In the genomic region with DNA sequence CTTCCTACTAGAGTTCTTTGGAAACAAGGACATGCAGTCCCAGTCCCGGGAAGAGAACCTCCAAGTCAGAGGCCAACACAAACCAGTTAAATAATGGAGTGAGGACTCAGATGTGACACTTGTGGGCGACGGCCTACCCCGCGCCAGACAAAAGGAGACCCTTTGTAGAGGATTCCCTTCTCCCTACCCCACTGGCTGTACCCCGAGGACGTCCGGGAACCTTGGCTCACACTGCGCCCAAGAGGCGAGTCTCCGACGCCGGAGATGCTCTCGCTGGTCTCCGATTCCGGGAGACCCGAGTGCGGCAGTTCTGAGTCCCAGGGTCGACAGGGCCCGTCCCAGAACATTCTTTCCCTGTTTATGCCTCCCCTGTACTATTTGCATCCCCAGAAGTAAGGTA, we compare ENCODE assay signal across 8 mouse cellular contexts. TPM values are rescaled to one million over a fixed set of nuclear protein-coding genes. Genes with fewer than 3 reads are reported as not detected.
DNase-seq lines count a peak whose midpoint lies in the region; ATAC-seq and TF ChIP-seq lines count a peak whose summit lies in the region.

No protein-coding gene starts in this region.

- peak overlapping the region; percentile 57 for H3K4me2 ChIP-seq in embryonic facial prominence, embryonic 14.5 days (ENCODE audit: low read depth, low read length)
- H3K4me2 ChIP-seq in stomach, postnatal 0 days (replicated peaks; ENCODE audit: low read depth), result peak overlapping the region; percentile 83

- TF ChIP-seq EP300 in MEL (IDR thresholded peaks at IDR 0.05; ENCODE audit: low read depth in 1 of 2, low read length in 2 of 2), result no peak
- no peak for TF ChIP-seq EP300 in stomach, postnatal 0 days (optimal IDR thresholded peaks at IDR 0.05)

- 1% methylated on average over 20 of the region's 20 CpGs for WGBS in cerebellum, adult 2 months
- under 1% methylated on average over 20 of the region's 20 CpGs for WGBS in embryonic facial prominence, embryonic 14.5 days
- under 1% methylated on average over 20 of the region's 20 CpGs for whole genome bisulfite sequencing in stomach, postnatal 0 days

- H3K4me1 ChIP-seq in cerebellum, adult 2 months (ENCODE audit: control insufficient read depth, insufficient read depth, low read length), result no peaks in the 10 kb centered on the region
- peaks cover 0 to 16% of the 10 kb centered on the region in 2 experiments; a peak in 2 of 4 replicates for H3K4me1 ChIP-seq in MEL (ENCODE audit: control insufficient read depth in 1 of 2, insufficient read depth in 2 of 2, low read length in 2 of 2)
- H3K4me1 ChIP-seq in embryonic facial prominence, embryonic 14.5 days (ENCODE audit: control insufficient read depth, insufficient read depth, low read length), result peaks cover 8% of the 10 kb centered on the region; the same call in 1 of the 2 replicates
- no peaks in the 10 kb centered on the region for H3K4me1 ChIP-seq in stomach, postnatal 0 days (replicated peaks; ENCODE audit: control insufficient read depth, insufficient read depth)

- peak overlapping the region; percentile 80 for H3K9ac ChIP-seq in MEL (ENCODE audit: control insufficient read depth, low read depth, low read length, poor library complexity, severe bottlenecking)
- H3K9ac ChIP-seq in embryonic facial prominence, embryonic 14.5 days (ENCODE audit: low read depth, low read length), result peak overlapping the region; percentile 62
- peak overlapping the region; percentile 71 for H3K9ac ChIP-seq in stomach, postnatal 0 days (ENCODE audit: low read length)

- TF ChIP-seq CTCF in cerebellum, adult 2 months (IDR thresholded peaks at IDR 0.05; ENCODE audit: borderline replicate concordance, insufficient read depth, low read depth, low read length), result no peak
- no peak for TF ChIP-seq CTCF in MEL (IDR thresholded peaks at IDR 0.05 in 2 of 3, conservative IDR thresholded peaks at IDR 0.05 in 1 of 3; ENCODE audit: control insufficient read depth in 1 of 3, insufficient read depth in 1 of 3, low read depth in 2 of 3, low read length in 3 of 3, poor library complexity in 1 of 3, severe bottlenecking in 1 of 3)
- TF ChIP-seq CTCF in stomach, postnatal 0 days (IDR thresholded peaks at IDR 0.05; ENCODE audit: low read depth), result no peak

- peaks cover 21% of the 10 kb centered on the region for H3K79me2 ChIP-seq in MEL (ENCODE audit: control insufficient read depth, insufficient read depth, low read length, poor library complexity)

- no peaks in the 10 kb centered on the region for H3K27me3 ChIP-seq in cerebellum, adult 2 months (ENCODE audit: control insufficient read depth, insufficient read depth, low read length)
- no peaks in the 10 kb centered on the region for H3K27me3 ChIP-seq in MEL (ENCODE audit: control insufficient read depth in 1 of 2, insufficient read depth in 2 of 2, low read length in 2 of 2)
- no peaks in the 10 kb centered on the region for H3K27me3 ChIP-seq in embryonic facial prominence, embryonic 14.5 days (replicated peaks; ENCODE audit: control insufficient read depth, insufficient read depth, low read length)
- H3K27me3 ChIP-seq in stomach, postnatal 0 days (ENCODE audit: control insufficient read depth, insufficient read depth, low read length), result no peaks in the 10 kb centered on the region

- H3K9me3 ChIP-seq in MEL (replicated peaks; ENCODE audit: insufficient read depth, low read length), result no peaks in the 10 kb centered on the region
- no peaks in the 10 kb centered on the region for H3K9me3 ChIP-seq in embryonic facial prominence, embryonic 14.5 days (ENCODE audit: control insufficient read depth, low read length)
- no peaks in the 10 kb centered on the region for H3K9me3 ChIP-seq in stomach, postnatal 0 days (ENCODE audit: control insufficient read depth, low read length)

- ATAC-seq in embryonic facial prominence, embryonic 14.5 days (ENCODE audit: low read depth), result peak; percentile 41
- peak; percentile 33 for ATAC-seq in stomach, postnatal 0 days (ENCODE audit: low FRiP score, low TSS enrichment)

- intact Hi-C loops in heart, postnatal 14 days (cut with DNase I), result loop anchor here (2.0 to 5.0 kb wide), 5 partner anchors 38 to 433 kb away; no protein-coding TSS in a partner anchor

- H3K27ac ChIP-seq in cerebellum, adult 2 months (ENCODE audit: insufficient read depth, low read length), result no peak overlapping the region
- peak overlapping the region; percentile 56 for H3K27ac ChIP-seq in MEL (ENCODE audit: control insufficient read depth, low read depth, low read length)
- H3K27ac ChIP-seq in embryonic facial prominence, embryonic 14.5 days (replicated peaks; ENCODE audit: low read depth, low read length), result peak overlapping the region; percentile 78
- H3K27ac ChIP-seq in stomach, postnatal 0 days (replicated peaks), result peak overlapping the region; percentile 69; the same call in 1 of the 2 replicates

- TF ChIP-seq POLR2A in cerebellum, adult 2 months (IDR thresholded peaks at IDR 0.05; ENCODE audit: borderline replicate concordance, insufficient read depth, low read length), result no peak
- no peak for TF ChIP-seq POLR2A in MEL (IDR thresholded peaks at IDR 0.05; ENCODE audit: control insufficient read depth in 1 of 2, insufficient read depth in 1 of 2, low read depth in 1 of 2, low read length in 2 of 2, poor library complexity in 1 of 2)

- peaks cover 0 to 12% of the 10 kb centered on the region in 2 experiments; a peak in 2 of 4 replicates for H3K36me3 ChIP-seq in MEL (ENCODE audit: control insufficient read depth in 1 of 2, insufficient read depth in 2 of 2, low read length in 2 of 2)
- no peaks in the 10 kb centered on the region for H3K36me3 ChIP-seq in embryonic facial prominence, embryonic 14.5 days (ENCODE audit: control insufficient read depth, insufficient read depth, low read length)
- no peaks in the 10 kb centered on the region for H3K36me3 ChIP-seq in stomach, postnatal 0 days (ENCODE audit: control insufficient read depth, insufficient read depth, low read length)

- peak overlapping the region; percentile 67 for H3K4me3 ChIP-seq in cerebellum, adult 2 months (replicated peaks; ENCODE audit: insufficient read depth, low read depth, low read length)
- H3K4me3 ChIP-seq in MEL (ENCODE audit: control insufficient read depth in 1 of 2, insufficient read depth in 1 of 2, low read depth in 2 of 2, low read length in 2 of 2), result peak overlapping the region; percentile 83 to 94
- peak overlapping the region; percentile 55 for H3K4me3 ChIP-seq in embryonic facial prominence, embryonic 14.5 days (ENCODE audit: low read depth, low read length)
- H3K4me3 ChIP-seq in stomach, postnatal 0 days (ENCODE audit: low read depth, low read length), result peak overlapping the region; percentile 70

- no peak for TF ChIP-seq RAD21 in MEL (IDR thresholded peaks at IDR 0.05; ENCODE audit: low read depth, low read length)

- DNase-seq in cerebellum, adult 2 months, result peak; percentile 23 to 47
- DNase-seq in cerebellum, adult 11 months, result no peak
- DNase-seq in MEL (ENCODE audit: low read depth, low spot score), result no peak
- no peak for DNase-seq in embryonic facial prominence, embryonic 14.5 days (ENCODE audit: low spot score)
- DNase-seq in heart, postnatal 14 days, result peak; percentile 37 to 49
- DNase-seq in layer of hippocampus, postnatal 36 days, result peak; percentile 11 to 19
- DNase-seq in mesoderm, embryonic 11.5 days (ENCODE audit: low read depth, low spot score), result peak; percentile 45
- DNase-seq in stomach, postnatal 0 days (ENCODE audit: low spot score), result peak; percentile 30

TF ChIP-seq in MEL, 35 proteins besides CTCF, POLR2A, EP300 and RAD21:
- TF ChIP-seq ETS1 (IDR thresholded peaks at IDR 0.05; ENCODE audit: low read depth, low read length), result no peak
- no peak for TF ChIP-seq UBTF (IDR thresholded peaks at IDR 0.05; ENCODE audit: borderline replicate concordance, insufficient read depth, low read depth, low read length)
- no peak for TF ChIP-seq RCOR1 (IDR thresholded peaks at IDR 0.05; ENCODE audit: low read depth, low read length)
- TF ChIP-seq SIN3A (IDR thresholded peaks at IDR 0.05; ENCODE audit: low read length), result no peak
- no peak for TF ChIP-seq KAT2A (conservative IDR thresholded peaks at IDR 0.05; ENCODE audit: low read depth, low read length)
- no peak for TF ChIP-seq MAX (IDR thresholded peaks at IDR 0.05; ENCODE audit: low read length)
- no peak for TF ChIP-seq TAL1 (IDR thresholded peaks at IDR 0.05; ENCODE audit: low read length)
- TF ChIP-seq MAFK (IDR thresholded peaks at IDR 0.05; ENCODE audit: borderline replicate concordance, low read depth, low read length), result no peak
- no peak for TF ChIP-seq HCFC1 (IDR thresholded peaks at IDR 0.05; ENCODE audit: low read depth, low read length)
- TF ChIP-seq NRF1 (IDR thresholded peaks at IDR 0.05; ENCODE audit: insufficient read depth, low read depth, low read length, poor library complexity, severe bottlenecking), result no peak
- TF ChIP-seq ZMIZ1 (IDR thresholded peaks at IDR 0.05; ENCODE audit: low read depth, low read length), result no peak
- no peak for TF ChIP-seq TBP (IDR thresholded peaks at IDR 0.05; ENCODE audit: low read depth, low read length)
- TF ChIP-seq MAZ (IDR thresholded peaks at IDR 0.05; ENCODE audit: low read depth, low read length), result no peak
- no peak for TF ChIP-seq ZC3H11A (IDR thresholded peaks at IDR 0.05; ENCODE audit: low read depth, low read length)
- no peak for TF ChIP-seq MYC (IDR thresholded peaks at IDR 0.05; ENCODE audit: low read depth, low read length)
- TF ChIP-seq MYB (IDR thresholded peaks at IDR 0.05; ENCODE audit: low read depth, low read length), result no peak
- TF ChIP-seq USF2 (IDR thresholded peaks at IDR 0.05; ENCODE audit: borderline replicate concordance in 1 of 2, insufficient read depth in 1 of 2, low read depth in 1 of 2, low read length in 2 of 2), result no peak

RNA-seq across cellular contexts. Expression of gene Abca1, which starts 0.5 kb away (rescaled TPM):
- polyA plus RNA-seq in cerebellum, adult 2 months (2012; rRNA removed), result 10.0 and 10.6 TPM in 2 replicates
- 8.4 and 10.8 TPM in 2 replicates for total RNA-seq in MEL (2012; rRNA removed)
- 1 to 10 TPM in 1 of 2 experiments, not detected in 1; 9.0 TPM for polyA plus RNA-seq in MEL (2012; ENCODE audit: insufficient read depth in 1 of 2, insufficient read length in 2 of 2, low read depth in 1 of 2, low replicate concordance in 2 of 2, missing spikeins in 1 of 2)
- 13.7 and 16.4 TPM in 2 replicates for polyA plus RNA-seq in embryonic facial prominence, embryonic 14.5 days (2014; fragmentation: Nextera tagmentation; extraction: Ambion mirVana)
- total RNA-seq in heart, postnatal 14 days (2021), result 10 to 100 TPM; 22.8 to 33.6 TPM
- 10 to 100 TPM; 21.3 to 21.4 TPM for total RNA-seq in layer of hippocampus, postnatal 36 days (2021)
- polyA plus RNA-seq in stomach, postnatal 0 days (2015; fragmentation: Nextera tagmentation; extraction: Ambion mirVana), result 1.6 and 2.0 TPM in 2 replicates

Comparison
In these comparisons a context has a peak if more than half of its experiments do, and no peak if none do; other contexts are left out.
1. DNase-seq: peak in cerebellum, adult 2 months (2 of 2), heart, postnatal 14 days (2 of 2), layer of hippocampus, postnatal 36 days (2 of 2), mesoderm, embryonic 11.5 days (single experiment) and stomach, postnatal 0 days (single experiment); none in cerebellum, adult 11 months (single experiment), MEL (single experiment) and embryonic facial prominence, embryonic 14.5 days (single experiment).
2. Peak in every context shown above with its lines, with median percentiles within 50 percentile points of each other: H3K4me3 ChIP-seq and H3K9ac ChIP-seq.